Mouse (Mus musculus): ENCODE data around the gene Krt42. TPM values are rescaled to one million over a fixed set of nuclear protein-coding genes. Genes with fewer than 3 reads are reported as not detected.

Krt42 gene
- polyA plus RNA-seq, 1 experiment from 2014 or later: not detected

DNA sequence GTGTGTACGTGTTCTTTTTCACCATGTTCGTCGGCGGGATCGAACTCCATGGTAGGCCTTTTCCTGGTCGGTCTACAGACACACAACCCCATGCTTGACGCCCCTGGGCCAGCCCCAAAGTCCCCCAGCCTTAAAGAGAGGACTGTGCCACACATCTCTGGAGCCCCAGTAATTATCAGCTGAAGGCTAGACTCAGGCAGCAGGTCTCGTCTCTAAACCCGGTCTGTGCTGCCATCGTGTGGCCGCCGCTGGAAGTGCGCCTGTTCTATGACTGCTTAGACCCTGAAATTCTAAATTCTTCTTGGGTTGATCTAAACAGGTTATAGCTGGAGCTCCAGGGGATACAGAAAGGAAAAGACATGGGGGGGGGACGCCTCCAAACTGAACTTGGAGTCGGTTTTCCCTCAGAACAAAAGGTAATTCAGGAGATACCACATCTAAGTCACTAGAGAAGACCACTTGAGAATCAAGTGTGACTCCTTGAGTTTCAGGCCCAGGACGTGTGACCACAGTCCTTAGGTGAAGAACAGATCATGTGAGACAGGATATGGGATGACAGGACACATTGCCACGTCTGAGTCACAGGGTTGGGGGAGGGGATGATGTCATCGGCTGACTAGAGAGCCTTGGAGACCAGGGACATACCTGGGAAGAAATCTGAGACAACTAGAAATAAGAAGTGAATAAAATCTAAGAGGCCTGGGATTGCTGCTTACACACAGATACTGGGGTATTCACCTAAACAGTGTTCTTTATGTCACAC lies 28.8 kb upstream of the Krt42 start:
- Histone ChIP-seq H3K9ac (replicated peaks) (no peak overlapping the region), H3K4me3 (replicated peaks) (peak overlapping the region; percentile 20)
- 0 out of 2 replicates have a peak, but pooled peaks have one; percentile 45 for ATAC-seq (ENCODE audit: low FRiP score)

GRCm38 (mm10) chr11:100297801-100298200 lies 28.1 kb upstream of the Krt42 start:
- Histone ChIP-seq H3K27me3 (replicated peaks) (no peaks in the 10 kb centered on the region), H3K36me3 (no peaks in the 10 kb centered on the region), H3K4me3 (replicated peaks) (peak overlapping the region; percentile 20; the same call in 1 of the 2 replicates), H3K4me2 (peak overlapping the region; percentile 46), H3K4me1 (peaks cover 9% of the 10 kb centered on the region), H3K27ac (replicated peaks) (no peak overlapping the region), H3K9ac (replicated peaks) (no peak overlapping the region), H3K9me3 (replicated peaks) (no peaks in the 10 kb centered on the region)
- no peak for ATAC-seq (ENCODE audit: low FRiP score)
- 41% methylated on average over 5 of the region's 5 CpGs for WGBS

More for the DNA sequence above, 28.8 kb upstream of the Krt42 start:
- 27% methylated on average over 18 of the region's 18 CpGs for WGBS
- Histone ChIP-seq H3K27ac (replicated peaks) (no peak overlapping the region), H3K27me3 (replicated peaks) (no peaks in the 10 kb centered on the region), H3K9me3 (replicated peaks) (no peaks in the 10 kb centered on the region), H3K4me1 (peaks cover 9% of the 10 kb centered on the region), H3K4me2 (peak overlapping the region; percentile 46), H3K36me3 (no peaks in the 10 kb centered on the region)

DNA sequence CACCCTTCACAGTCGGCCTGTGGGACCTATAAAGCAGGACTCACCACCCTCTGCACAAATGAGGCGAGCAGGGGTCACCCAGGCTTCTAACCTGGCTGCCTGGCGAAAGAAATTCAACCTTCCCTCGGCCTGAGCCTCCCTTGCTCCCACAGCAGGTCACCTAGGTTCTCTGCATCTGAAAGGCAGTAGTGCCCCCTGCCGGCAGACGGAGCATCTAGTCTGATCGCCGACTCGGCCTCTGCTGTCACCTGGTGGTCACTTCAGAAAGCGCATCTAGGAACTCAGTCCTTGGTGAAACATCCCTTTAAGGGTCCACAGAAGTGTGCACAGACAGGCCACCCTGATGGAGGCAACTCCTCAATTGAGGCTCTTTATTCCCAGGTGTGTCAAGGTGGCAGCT lies 25.6 kb upstream of the Krt42 start:
- H3K4me3 ChIP-seq (replicated peaks): no peak overlapping the region
- no peak overlapping the region for H3K27ac ChIP-seq (replicated peaks)
- 10% methylated on average over 10 of the region's 10 CpGs for WGBS

GRCm38 (mm10) chr11:100292884-100293283 lies 23.2 kb upstream of the Krt42 start:
- no peaks in the 10 kb centered on the region for H3K36me3 ChIP-seq
- no peak overlapping the region for H3K4me3 ChIP-seq (replicated peaks)

More for the DNA sequence above, 25.6 kb upstream of the Krt42 start:
- Histone ChIP-seq H3K36me3 (no peaks in the 10 kb centered on the region), H3K9me3 (replicated peaks) (no peaks in the 10 kb centered on the region), H3K27me3 (replicated peaks) (no peaks in the 10 kb centered on the region), H3K9ac (replicated peaks) (no peak overlapping the region), H3K4me1 (peaks cover 9% of the 10 kb centered on the region), H3K4me2 (peak overlapping the region; percentile 40; the same call in 1 of the 2 replicates)
- peak; percentile 43 for ATAC-seq (ENCODE audit: low FRiP score)

GRCm38 (mm10) chr11:100290235-100290634 lies 20.6 kb upstream of the Krt42 start:
- Histone ChIP-seq H3K9ac (replicated peaks) (no peak overlapping the region), H3K27ac (replicated peaks) (no peak overlapping the region), H3K9me3 (replicated peaks) (no peaks in the 10 kb centered on the region), H3K4me1 (peaks cover 5% of the 10 kb centered on the region), H3K4me2 (no peak overlapping the region), H3K36me3 (no peaks in the 10 kb centered on the region), H3K4me3 (replicated peaks) (no peak overlapping the region), H3K27me3 (replicated peaks) (no peaks in the 10 kb centered on the region)
- WGBS: 52% methylated on average over 5 of the region's 5 CpGs
- no peak for ATAC-seq (ENCODE audit: low FRiP score)

More at GRCm38 (mm10) chr11:100292884-100293283, 23.2 kb upstream of the Krt42 start:
- ATAC-seq (ENCODE audit: low FRiP score): no peak
- H3K9me3 ChIP-seq (replicated peaks): no peaks in the 10 kb centered on the region
- H3K4me2 ChIP-seq: no peak overlapping the region
- H3K27ac ChIP-seq (replicated peaks): no peak overlapping the region
- H3K4me1 ChIP-seq: peaks cover 5% of the 10 kb centered on the region
- no peak overlapping the region for H3K9ac ChIP-seq (replicated peaks)
- 42% methylated on average over 6 of the region's 6 CpGs for WGBS
- H3K27me3 ChIP-seq (replicated peaks): no peaks in the 10 kb centered on the region

- Histone ChIP-seq H3K4me3 (replicated peaks) (no peak overlapping the region), H3K9me3 (replicated peaks) (no peaks in the 10 kb centered on the region), H3K9ac (replicated peaks) (no peak overlapping the region), H3K36me3 (no peaks in the 10 kb centered on the region), H3K4me1 (peaks cover 2% of the 10 kb centered on the region; the same call in 1 of the 2 replicates), H3K27ac (replicated peaks) (no peak overlapping the region), H3K4me2 (no peak overlapping the region), H3K27me3 (replicated peaks) (no peaks in the 10 kb centered on the region)
- ATAC-seq (ENCODE audit: low FRiP score): no peak
- 84% methylated on average over 6 of the region's 6 CpGs for WGBS
These were observed 19.3 kb upstream of the Krt42 start for GRCm38 (mm10) chr11:100288942-100289341.

GRCm38 (mm10) chr11:100287024-100287423 lies 17.4 kb upstream of the Krt42 start:
- Histone ChIP-seq H3K27me3 (replicated peaks) (no peaks in the 10 kb centered on the region), H3K4me3 (replicated peaks) (no peak overlapping the region), H3K9me3 (replicated peaks) (no peaks in the 10 kb centered on the region), H3K27ac (replicated peaks) (no peak overlapping the region), H3K4me2 (no peak overlapping the region), H3K4me1 (peaks cover 9% of the 10 kb centered on the region; the same call in 1 of the 2 replicates), H3K36me3 (no peaks in the 10 kb centered on the region), H3K9ac (replicated peaks) (no peak overlapping the region)
- no peak for ATAC-seq (ENCODE audit: low FRiP score)
- 47% methylated on average over 10 of the region's 10 CpGs for WGBS

DNA sequence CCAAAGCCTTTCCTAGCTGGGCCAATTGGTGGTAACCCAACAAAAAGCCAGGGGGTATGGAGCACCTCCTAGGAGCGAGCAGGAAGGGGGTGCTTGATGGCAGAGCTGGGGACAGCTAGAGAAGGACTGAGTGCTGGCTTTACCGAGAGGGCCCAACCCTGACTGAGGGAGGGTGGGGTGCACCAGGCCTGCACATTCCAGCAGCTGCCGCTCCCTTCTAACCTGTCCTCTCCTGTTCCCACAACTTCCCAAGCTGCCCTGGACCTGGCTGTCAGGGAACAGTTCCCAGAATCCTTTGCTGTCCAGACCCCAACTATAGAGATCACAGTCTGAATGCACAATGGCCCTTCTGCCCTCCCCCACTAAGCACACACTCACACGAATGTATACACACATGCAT lies 15.3 kb upstream of the Krt42 start:
- ATAC-seq (ENCODE audit: low FRiP score): no peak
- H3K4me2 ChIP-seq: no peak overlapping the region
- H3K27me3 ChIP-seq (replicated peaks): no peaks in the 10 kb centered on the region
- H3K4me3 ChIP-seq (replicated peaks): no peak overlapping the region
- H3K4me1 ChIP-seq: peaks cover 12% of the 10 kb centered on the region; the same call in 1 of the 2 replicates
- H3K27ac ChIP-seq (replicated peaks): no peak overlapping the region
- H3K9me3 ChIP-seq (replicated peaks): no peaks in the 10 kb centered on the region
- WGBS: 77% methylated on average over 4 of the region's 4 CpGs
- no peak overlapping the region for H3K9ac ChIP-seq (replicated peaks)
- H3K36me3 ChIP-seq: no peaks in the 10 kb centered on the region

DNA sequence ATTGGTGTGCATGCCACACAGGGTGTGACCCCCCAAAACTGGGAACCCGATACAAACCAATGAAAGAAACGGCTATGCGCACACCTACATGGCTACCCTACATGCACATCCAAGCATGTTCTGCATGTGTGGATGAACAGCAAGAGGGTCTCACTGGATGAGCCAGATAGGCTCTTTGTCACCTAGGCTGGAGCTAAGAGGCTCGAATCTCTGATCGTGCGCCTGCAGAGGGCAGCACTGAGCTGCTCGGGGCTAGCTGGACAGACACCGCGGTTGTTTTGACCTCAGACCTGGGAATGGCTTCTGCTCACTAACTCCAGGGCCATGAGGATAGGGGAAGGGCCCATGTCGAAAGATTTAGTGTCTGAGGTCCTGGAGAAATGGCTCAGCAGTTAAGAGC lies 12.9 kb upstream of the Krt42 start:
- no peak; the same call in 1 of the 2 replicates for ATAC-seq (ENCODE audit: low FRiP score)
- WGBS: 22% methylated on average over 10 of the region's 10 CpGs
- Histone ChIP-seq H3K9ac (replicated peaks) (no peak overlapping the region), H3K36me3 (no peaks in the 10 kb centered on the region), H3K4me1 (peaks cover 12% of the 10 kb centered on the region; the same call in 1 of the 2 replicates), H3K9me3 (replicated peaks) (no peaks in the 10 kb centered on the region), H3K4me2 (no peak overlapping the region), H3K27me3 (replicated peaks) (no peaks in the 10 kb centered on the region; the same call in 1 of the 2 replicates), H3K27ac (replicated peaks) (no peak overlapping the region), H3K4me3 (replicated peaks) (no peak overlapping the region)

DNA sequence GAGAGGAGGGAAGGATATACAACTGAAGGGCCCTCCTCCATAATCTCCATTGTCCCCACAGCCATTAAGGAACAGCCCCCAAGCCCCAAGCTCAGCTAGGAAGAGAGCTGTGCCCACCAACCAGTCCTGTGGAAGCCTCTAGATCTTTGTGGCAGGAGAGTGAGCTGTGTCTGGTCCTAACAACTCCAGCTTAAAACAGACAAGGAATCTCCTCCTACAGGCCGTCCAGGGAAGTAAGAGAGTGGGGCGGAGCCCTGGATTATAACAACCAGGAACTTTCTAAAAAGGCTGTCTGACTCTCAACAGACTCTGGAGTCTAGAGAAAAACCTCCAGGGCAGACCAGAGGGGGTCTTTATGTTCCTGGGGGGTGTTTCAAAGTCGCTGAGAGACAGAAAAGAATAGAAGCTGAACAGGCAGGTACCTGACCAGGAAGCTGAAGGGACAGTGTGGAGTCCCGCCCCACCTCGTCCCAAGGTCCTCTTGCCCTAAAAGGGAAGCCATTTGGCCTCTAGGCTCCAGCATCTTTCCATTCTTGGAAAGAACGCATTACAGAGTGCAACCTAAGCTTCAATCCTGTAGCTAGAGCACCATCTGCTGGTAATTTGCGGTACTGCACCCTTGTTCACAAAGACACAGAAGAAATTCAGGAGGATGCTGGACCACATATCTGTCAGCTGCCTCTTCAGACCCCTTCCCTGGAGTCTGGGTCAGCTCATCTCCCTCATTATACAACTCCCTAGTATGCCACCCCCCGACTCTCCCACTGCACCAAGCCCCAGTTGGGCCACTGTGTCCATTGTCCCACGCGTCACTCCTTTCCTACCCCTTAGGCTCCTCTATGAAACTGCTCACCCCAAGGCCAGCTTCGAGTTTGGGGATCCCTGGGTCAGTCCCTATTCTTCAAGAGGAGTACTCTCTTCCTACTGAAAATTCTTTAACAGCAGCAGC lies 12.2 kb upstream of the Krt42 start:
- no peak overlapping the region for H3K4me2 ChIP-seq
- no peaks in the 10 kb centered on the region for H3K9me3 ChIP-seq (replicated peaks)
- WGBS: 18% methylated on average over 11 of the region's 11 CpGs
- no peak overlapping the region for H3K4me3 ChIP-seq (replicated peaks)
- H3K27ac ChIP-seq (replicated peaks): no peak overlapping the region
- H3K27me3 ChIP-seq (replicated peaks): no peaks in the 10 kb centered on the region; the same call in 1 of the 2 replicates
- peaks cover 10% of the 10 kb centered on the region; the same call in 1 of the 2 replicates for H3K4me1 ChIP-seq
- no peak overlapping the region for H3K9ac ChIP-seq (replicated peaks)
- H3K36me3 ChIP-seq: no peaks in the 10 kb centered on the region
- peak; percentile 63; the same call in 1 of the 2 replicates for ATAC-seq (ENCODE audit: low FRiP score)

- H3K4me3 ChIP-seq (replicated peaks): no peak overlapping the region
- H3K27ac ChIP-seq (replicated peaks): no peak overlapping the region
- no peak for ATAC-seq (ENCODE audit: low FRiP score)
- no peaks in the 10 kb centered on the region for H3K9me3 ChIP-seq (replicated peaks)
- peaks cover 10% of the 10 kb centered on the region; the same call in 1 of the 2 replicates for H3K4me1 ChIP-seq
- no peak overlapping the region for H3K9ac ChIP-seq (replicated peaks)
- H3K27me3 ChIP-seq (replicated peaks): no peaks in the 10 kb centered on the region; the same call in 1 of the 2 replicates
- WGBS: 55% methylated on average over 5 of the region's 5 CpGs
- H3K36me3 ChIP-seq: no peaks in the 10 kb centered on the region
- no peak overlapping the region for H3K4me2 ChIP-seq
These were observed 9.1 kb upstream of the Krt42 start for GRCm38 (mm10) chr11:100278759-100279158.
